Mouse (Mus musculus): ENCODE measurements around the gene Padi4. TPM values are rescaled to one million over a fixed set of nuclear protein-coding genes. Genes with fewer than 3 reads are reported as not detected.

Padi4 gene
- total RNA-seq, 1 experiment = 2.1 TPM

- Histone ChIP-seq H3K9ac (ENCODE audit: insufficient read depth, low read depth, low read length, poor library complexity, severe bottlenecking) (no peak overlapping the region), H3K4me3 (ENCODE audit: insufficient read depth in 1 of 2, low read depth in 1 of 2, low read length in 2 of 2, poor library complexity in 1 of 2, severe bottlenecking in 1 of 2) (no peak overlapping the region), H3K9me3 (ENCODE audit: control insufficient read depth, insufficient read depth, low read depth, low read length) (no peaks in the 10 kb centered on the region), H3K4me1 (ENCODE audit: control insufficient read depth in 2 of 2, insufficient read depth in 2 of 2, low read length in 2 of 2, poor library complexity in 1 of 2) (no peaks in the 10 kb centered on the region), H3K27ac (ENCODE audit: insufficient read depth, low read depth, low read length, poor library complexity, severe bottlenecking) (no peak overlapping the region), H3K36me3 (ENCODE audit: control insufficient read depth, insufficient read depth, low read length, poor library complexity, severe bottlenecking) (no peaks in the 10 kb centered on the region)
- in situ Hi-C loops (cut with MboI; ENCODE audit: low sequenced_read_pairs in 2 of 2, unreplicated experiment in 2 of 2) = no loop called here
- DNase-seq (ENCODE audit: low read depth, low spot score) = no peak
- TF ChIP-seq MAFK (IDR thresholded peaks at IDR 0.05; ENCODE audit: insufficient read depth, low read depth, low read length) = no peak
Measured at GRCm38 (mm10) chr4:140740655-140741054, 33.4 kb downstream of the Padi4 start.

GRCm38 (mm10) chr4:140732871-140733270, 41.2 kb downstream of the Padi4 start:
- Histone ChIP-seq H3K4me3 (ENCODE audit: insufficient read depth in 1 of 2, low read depth in 1 of 2, low read length in 2 of 2, poor library complexity in 1 of 2, severe bottlenecking in 1 of 2) (no peak overlapping the region), H3K36me3 (ENCODE audit: control insufficient read depth, insufficient read depth, low read length, poor library complexity, severe bottlenecking) (no peaks in the 10 kb centered on the region), H3K4me1 (ENCODE audit: control insufficient read depth in 2 of 2, insufficient read depth in 2 of 2, low read length in 2 of 2, poor library complexity in 1 of 2) (peaks cover 0 to 14% of the 10 kb centered on the region in 2 experiments; a peak in 2 of 4 replicates), H3K27ac (ENCODE audit: insufficient read depth, low read depth, low read length, poor library complexity, severe bottlenecking) (no peak overlapping the region), H3K9me3 (ENCODE audit: control insufficient read depth, insufficient read depth, low read depth, low read length) (no peaks in the 10 kb centered on the region), H3K9ac (ENCODE audit: insufficient read depth, low read depth, low read length, poor library complexity, severe bottlenecking) (no peak overlapping the region)
- no peak for DNase-seq (ENCODE audit: low read depth, low spot score)
- TF ChIP-seq ZC3H11A (IDR thresholded peaks at IDR 0.05; ENCODE audit: borderline replicate concordance, low read depth, low read length) (no peak), ZNF384 (IDR thresholded peaks at IDR 0.05; ENCODE audit: low read depth, low read length) (no peak), CHD2 (IDR thresholded peaks at IDR 0.05; ENCODE audit: low read depth, low read length) (no peak), MAFK (IDR thresholded peaks at IDR 0.05; ENCODE audit: insufficient read depth, low read depth, low read length) (no peak), HCFC1 (IDR thresholded peaks at IDR 0.05; ENCODE audit: borderline replicate concordance, insufficient read depth, low read length) (no peak)
- in situ Hi-C loops (cut with MboI; ENCODE audit: low sequenced_read_pairs in 2 of 2, unreplicated experiment in 2 of 2) = no loop called here

GRCm38 (mm10) chr4:140731654-140732053, 42.4 kb downstream of the Padi4 start:
- in situ Hi-C loops (cut with MboI; ENCODE audit: low sequenced_read_pairs in 2 of 2, unreplicated experiment in 2 of 2) = no loop called here
- H3K4me3 ChIP-seq (ENCODE audit: insufficient read depth in 1 of 2, low read depth in 1 of 2, low read length in 2 of 2, poor library complexity in 1 of 2, severe bottlenecking in 1 of 2) = no peak overlapping the region
- DNase-seq (ENCODE audit: low read depth, low spot score) = no peak
- no peak overlapping the region for H3K9ac ChIP-seq (ENCODE audit: insufficient read depth, low read depth, low read length, poor library complexity, severe bottlenecking)
- H3K4me1 ChIP-seq (ENCODE audit: control insufficient read depth in 2 of 2, insufficient read depth in 2 of 2, low read length in 2 of 2, poor library complexity in 1 of 2) = peaks cover 0 to 14% of the 10 kb centered on the region in 2 experiments; a peak in 2 of 4 replicates
- no peak overlapping the region for H3K27ac ChIP-seq (ENCODE audit: insufficient read depth, low read depth, low read length, poor library complexity, severe bottlenecking)
- H3K9me3 ChIP-seq (ENCODE audit: control insufficient read depth, insufficient read depth, low read depth, low read length) = no peaks in the 10 kb centered on the region
- no peaks in the 10 kb centered on the region for H3K36me3 ChIP-seq (ENCODE audit: control insufficient read depth, insufficient read depth, low read length, poor library complexity, severe bottlenecking)
- no peak for TF ChIP-seq CHD2 (IDR thresholded peaks at IDR 0.05; ENCODE audit: low read depth, low read length)
- TF ChIP-seq ZC3H11A (IDR thresholded peaks at IDR 0.05; ENCODE audit: borderline replicate concordance, low read depth, low read length) = no peak
- no peak for TF ChIP-seq HCFC1 (IDR thresholded peaks at IDR 0.05; ENCODE audit: borderline replicate concordance, insufficient read depth, low read length)
- TF ChIP-seq MAFK (IDR thresholded peaks at IDR 0.05; ENCODE audit: insufficient read depth, low read depth, low read length) = no peak
- TF ChIP-seq ZNF384 (IDR thresholded peaks at IDR 0.05; ENCODE audit: low read depth, low read length) = no peak

GRCm38 (mm10) chr4:140726907-140727306, 47.1 kb downstream of the Padi4 start:
- no peak overlapping the region for H3K4me3 ChIP-seq (ENCODE audit: insufficient read depth in 1 of 2, low read depth in 1 of 2, low read length in 2 of 2, poor library complexity in 1 of 2, severe bottlenecking in 1 of 2)
- DNase-seq (ENCODE audit: low read depth, low spot score) = no peak
- in situ Hi-C loops (cut with MboI; ENCODE audit: low sequenced_read_pairs in 2 of 2, unreplicated experiment in 2 of 2) = no loop called here
- peaks cover 0 to 1% of the 10 kb centered on the region in 2 experiments; a peak in 1 of 4 replicates for H3K4me1 ChIP-seq (ENCODE audit: control insufficient read depth in 2 of 2, insufficient read depth in 2 of 2, low read length in 2 of 2, poor library complexity in 1 of 2)
- H3K36me3 ChIP-seq (ENCODE audit: control insufficient read depth, insufficient read depth, low read length, poor library complexity, severe bottlenecking) = peaks cover 15% of the 10 kb centered on the region
- no peak for TF ChIP-seq ZC3H11A (IDR thresholded peaks at IDR 0.05; ENCODE audit: borderline replicate concordance, low read depth, low read length)
- TF ChIP-seq ZNF384 (IDR thresholded peaks at IDR 0.05; ENCODE audit: low read depth, low read length) = no peak
- no peaks in the 10 kb centered on the region for H3K9me3 ChIP-seq (ENCODE audit: control insufficient read depth, insufficient read depth, low read depth, low read length)
- H3K9ac ChIP-seq (ENCODE audit: insufficient read depth, low read depth, low read length, poor library complexity, severe bottlenecking) = no peak overlapping the region
- H3K27ac ChIP-seq (ENCODE audit: insufficient read depth, low read depth, low read length, poor library complexity, severe bottlenecking) = no peak overlapping the region

GRCm38 (mm10) chr4:140724739-140725138, 49.3 kb downstream of the Padi4 start:
- Histone ChIP-seq H3K4me3 (ENCODE audit: insufficient read depth in 1 of 2, low read depth in 1 of 2, low read length in 2 of 2, poor library complexity in 1 of 2, severe bottlenecking in 1 of 2) (no peak overlapping the region), H3K9me3 (ENCODE audit: control insufficient read depth, insufficient read depth, low read depth, low read length) (no peaks in the 10 kb centered on the region), H3K4me1 (ENCODE audit: control insufficient read depth in 2 of 2, insufficient read depth in 2 of 2, low read length in 2 of 2, poor library complexity in 1 of 2) (peaks cover 0 to 14% of the 10 kb centered on the region in 2 experiments; a peak in 2 of 4 replicates), H3K9ac (ENCODE audit: insufficient read depth, low read depth, low read length, poor library complexity, severe bottlenecking) (no peak overlapping the region), H3K27ac (ENCODE audit: insufficient read depth, low read depth, low read length, poor library complexity, severe bottlenecking) (no peak overlapping the region), H3K36me3 (ENCODE audit: control insufficient read depth, insufficient read depth, low read length, poor library complexity, severe bottlenecking) (peaks cover 37% of the 10 kb centered on the region)
- no peak for DNase-seq (ENCODE audit: low read depth, low spot score)
- in situ Hi-C loops (cut with MboI; ENCODE audit: low sequenced_read_pairs in 2 of 2, unreplicated experiment in 2 of 2) = no loop called here
- TF ChIP-seq ZC3H11A (IDR thresholded peaks at IDR 0.05; ENCODE audit: borderline replicate concordance, low read depth, low read length) (no peak), CHD2 (IDR thresholded peaks at IDR 0.05; ENCODE audit: low read depth, low read length) (no peak), MAFK (IDR thresholded peaks at IDR 0.05; ENCODE audit: insufficient read depth, low read depth, low read length) (no peak), HCFC1 (IDR thresholded peaks at IDR 0.05; ENCODE audit: borderline replicate concordance, insufficient read depth, low read length) (no peak), ZNF384 (IDR thresholded peaks at IDR 0.05; ENCODE audit: low read depth, low read length) (no peak)
